Mouse (Mus musculus) lung, adult 2 months (tissue): Measurements from ENCODE around the gene E2f3. TPM values are rescaled to one million over a fixed set of nuclear protein-coding genes. Genes with fewer than 3 reads are reported as not detected.

Experiments used
- DNase-seq: peaks from one replicate; pipeline ENCODE4 v3.0.0; 2022
- H3K4me1 ChIP-seq: fragments of 200-500 bp; 2 replicates; pipeline ENCODE4 v1.6.1; 2011; ENCODE audit warnings: low read length; ENCODE audit not compliant: control insufficient read depth, insufficient read depth
- H3K4me3 ChIP-seq: fragments of 200-500 bp; replicated peaks from 2 replicates; pipeline ENCODE3; 2011; ENCODE audit warnings: low read depth, mild to moderate bottlenecking, control low read depth, low read length; ENCODE audit errors: extremely low read depth
- CTCF ChIP-seq: fragments of 200-500 bp; IDR thresholded peaks from 2 replicates; pipeline ENCODE4 v1.5.1; 2011; ENCODE audit warnings: mild to moderate bottlenecking, low read length, control low read depth; ENCODE audit not compliant: insufficient read depth
- POLR2A ChIP-seq: fragments of 200-500 bp; IDR thresholded peaks from 2 replicates; pipeline ENCODE4 v1.6.1; 2011; ENCODE audit warnings: low read depth, mild to moderate bottlenecking, control low read depth, low read length, borderline replicate concordance; ENCODE audit errors: extremely low read depth
- WGBS: fragments of 180-500 bp; shearing (Covaris S2); methylation state at CpG from one replicate; pipeline ENCODE4 v1.1.7; 2018; 5-methylcytosine and 5-hydroxymethylcytosine counted together
- polyA plus RNA-seq: library from polyadenylated mRNA; depleted of rRNA; stranded (reverse); fragments of >200 nt; gene quantifications from 2 replicates; pipeline ENCODE4 v1.2.3, GENCODE M21; 2012; rRNA removed

The E2f3 gene
- polyA plus RNA-seq, result 1.5 and 3.2 TPM in 2 replicates

DNA sequence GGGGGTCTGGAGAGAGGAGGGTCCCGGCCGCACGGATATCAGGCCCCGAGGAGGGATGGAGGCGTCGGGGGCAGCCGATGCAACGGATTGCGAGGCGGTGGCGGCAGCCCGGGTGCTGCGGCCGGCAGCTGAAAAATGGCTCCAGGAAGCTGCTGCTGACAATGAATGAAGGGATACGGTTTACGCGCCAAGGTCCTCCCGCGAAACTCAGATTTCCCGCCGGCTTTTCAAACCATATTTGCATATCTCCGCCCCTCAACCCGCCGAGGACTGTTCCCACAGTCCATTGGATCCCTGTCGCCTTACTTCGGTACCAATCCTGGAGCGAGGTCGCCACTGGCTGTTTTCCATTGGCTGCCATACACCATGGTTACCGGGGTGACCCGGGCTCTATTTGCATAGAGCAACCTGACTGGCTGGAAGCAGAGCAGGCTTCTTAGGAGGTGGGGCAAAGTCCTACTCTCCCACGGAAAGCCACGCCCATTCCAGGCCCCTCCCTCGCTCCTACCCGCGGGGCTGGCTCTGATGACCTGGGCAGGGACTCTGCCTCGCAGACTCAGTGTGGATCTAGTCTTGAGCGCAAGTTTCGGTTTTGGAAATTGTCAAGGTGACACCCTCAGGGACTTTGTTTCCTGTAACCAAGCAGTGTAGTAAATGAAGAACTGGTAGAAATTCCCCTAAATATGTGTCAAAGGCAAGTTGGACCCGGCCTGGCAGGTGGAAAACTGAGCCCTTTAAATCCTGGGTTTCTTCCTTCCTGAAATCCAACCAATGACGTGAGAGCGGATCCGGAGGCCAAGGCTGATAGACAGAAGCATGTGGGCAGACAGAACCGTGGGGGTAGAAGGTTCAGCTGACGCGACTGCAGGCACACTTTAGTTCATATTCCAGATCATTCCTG, at the start of gene E2f3:
Gene E2f3 (minus strand): TSS at position 209 of the 901 bp plus-strand sequence.
- Histone ChIP-seq H3K4me3 (peak within 1 kb of the TSS; percentile 78), H3K4me1 (no peaks in the 10 kb centered on the region)
- no peak for TF ChIP-seq POLR2A
- no peak for TF ChIP-seq CTCF
- under 1% methylated on average over 45 of the region's 45 CpGs for WGBS
- DNase-seq, result peak; percentile 95

DNA sequence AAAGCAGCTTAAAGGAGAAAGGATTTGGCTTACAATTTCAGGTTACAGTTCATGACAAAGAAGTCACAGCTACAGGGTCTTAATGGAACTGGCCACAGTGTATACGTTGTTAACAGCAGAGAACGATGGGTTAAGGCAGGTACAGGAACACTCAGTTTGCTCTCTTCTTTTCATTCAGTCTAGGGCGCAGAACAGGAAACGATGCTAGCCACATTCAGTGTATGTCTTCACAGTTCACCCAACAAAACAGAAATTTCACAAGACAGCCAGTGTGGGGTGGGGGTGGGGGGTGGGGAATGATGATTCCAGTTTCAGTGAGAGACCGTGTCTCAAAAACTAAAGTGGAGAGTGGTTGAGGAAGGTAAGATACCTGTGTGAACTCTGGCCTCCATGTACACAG, 48.7 kb upstream of the E2f3 start:
- no peak for DNase-seq
- TF ChIP-seq POLR2A, result no peak
- TF ChIP-seq CTCF, result no peak
- Histone ChIP-seq H3K4me1 (no peaks in the 10 kb centered on the region), H3K4me3 (no peak overlapping the region)
- WGBS, result 83% methylated on average over 5 of the region's 5 CpGs

DNA sequence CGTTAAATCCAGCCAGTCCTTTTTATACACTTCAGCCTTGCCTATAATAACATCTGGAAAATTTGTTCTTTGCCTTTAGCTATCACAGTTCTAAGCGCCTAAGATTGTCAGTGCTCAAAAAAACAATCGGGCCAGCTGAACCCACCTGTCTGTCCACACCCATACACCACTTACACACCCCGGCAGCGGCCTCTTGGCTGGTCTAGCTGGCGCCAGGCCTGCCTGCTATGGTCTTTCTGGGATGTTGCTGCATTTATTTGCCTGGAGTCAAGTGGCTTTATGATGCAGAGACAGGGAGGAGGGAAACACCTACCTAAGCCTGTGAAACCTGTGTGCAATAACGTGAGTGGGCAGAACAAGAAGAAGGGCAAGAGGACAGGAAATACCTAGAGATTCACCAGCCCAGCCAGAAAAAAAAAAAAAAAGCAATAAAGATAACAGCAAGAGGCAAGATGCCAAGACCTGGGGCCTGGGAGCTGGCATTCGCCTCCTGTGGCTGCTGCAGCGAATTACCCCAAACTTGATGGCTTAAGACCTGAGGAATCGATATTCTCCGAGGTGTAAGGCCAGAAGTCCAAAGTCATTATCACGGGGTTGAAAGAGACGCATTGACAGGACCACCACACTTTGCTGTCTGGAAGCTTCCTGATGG, 45.9 kb upstream of the E2f3 start:
- no peak for TF ChIP-seq POLR2A
- no peak for TF ChIP-seq CTCF
- no peak for DNase-seq
- WGBS, result 66% methylated on average over 13 of the region's 13 CpGs
- no peaks in the 10 kb centered on the region for H3K4me1 ChIP-seq
- H3K4me3 ChIP-seq, result no peak overlapping the region

DNA sequence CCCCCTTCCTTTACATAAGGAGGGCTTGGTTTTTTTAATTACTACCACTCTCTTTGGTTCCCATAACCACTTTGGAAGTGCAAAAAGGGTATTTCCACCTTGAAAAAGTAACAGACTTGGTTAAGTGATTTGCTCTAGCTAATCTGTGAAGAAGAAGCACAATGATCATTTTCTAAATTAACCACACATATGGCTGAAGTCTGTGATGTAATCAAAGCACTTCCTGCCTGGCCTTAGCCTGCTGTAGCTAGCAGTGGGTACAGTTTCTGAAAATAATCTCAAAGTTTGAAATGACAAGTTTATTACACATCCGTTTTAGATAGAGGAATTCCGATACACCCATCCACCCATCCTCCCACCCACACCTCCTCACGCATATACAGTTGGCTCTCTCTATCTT, 42.0 kb upstream of the E2f3 start:
- DNase-seq, result no peak
- Histone ChIP-seq H3K4me3 (no peak overlapping the region), H3K4me1 (no peaks in the 10 kb centered on the region)
- TF ChIP-seq POLR2A (no peak), CTCF (no peak)
- WGBS, result 69% methylated on average over 3 of the region's 3 CpGs

DNA sequence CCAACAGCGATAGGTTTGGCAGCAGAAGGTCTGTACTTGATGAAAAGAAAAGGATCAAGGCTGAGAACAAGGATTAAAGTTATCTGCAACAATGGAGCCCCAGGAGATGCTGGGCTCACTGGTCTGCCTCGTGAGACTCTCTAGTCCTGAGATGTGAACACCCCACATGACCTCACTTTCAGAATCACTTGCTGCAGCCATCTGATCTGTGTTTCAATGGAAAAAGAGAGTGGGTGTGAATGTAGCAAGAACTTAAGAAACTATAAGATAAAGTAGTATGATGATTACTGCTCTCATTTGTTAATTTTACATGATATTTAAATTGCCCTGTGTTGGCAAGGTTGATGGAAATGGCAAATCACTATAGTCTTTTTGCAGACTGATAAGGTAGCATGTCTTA, 36.6 kb upstream of the E2f3 start:
- WGBS, result 84% methylated on average over 2 of the region's 2 CpGs
- DNase-seq, result no peak
- H3K4me1 ChIP-seq, result no peaks in the 10 kb centered on the region
- no peak for TF ChIP-seq POLR2A
- TF ChIP-seq CTCF, result no peak
- H3K4me3 ChIP-seq, result no peak overlapping the region

DNA sequence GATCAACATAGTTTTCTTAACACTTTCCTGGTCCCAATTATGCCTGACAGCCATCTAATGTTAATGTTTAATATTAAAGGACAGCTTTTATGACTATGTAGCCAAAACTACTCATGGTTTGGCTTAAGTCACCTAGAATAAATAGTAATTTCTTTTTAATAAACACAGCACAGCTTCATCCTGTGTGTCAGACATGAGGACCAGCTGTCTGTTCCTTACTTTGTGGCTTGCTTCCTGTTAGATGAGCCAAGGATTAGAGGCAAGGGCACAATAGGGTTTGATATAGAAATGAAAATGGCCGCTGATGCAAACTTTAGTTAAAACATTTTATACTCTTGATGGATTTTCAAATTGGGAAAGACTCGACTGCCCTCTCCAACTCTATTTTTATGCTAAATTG, 32.7 kb upstream of the E2f3 start:
- 43% methylated on average over 2 of the region's 2 CpGs for WGBS

DNA sequence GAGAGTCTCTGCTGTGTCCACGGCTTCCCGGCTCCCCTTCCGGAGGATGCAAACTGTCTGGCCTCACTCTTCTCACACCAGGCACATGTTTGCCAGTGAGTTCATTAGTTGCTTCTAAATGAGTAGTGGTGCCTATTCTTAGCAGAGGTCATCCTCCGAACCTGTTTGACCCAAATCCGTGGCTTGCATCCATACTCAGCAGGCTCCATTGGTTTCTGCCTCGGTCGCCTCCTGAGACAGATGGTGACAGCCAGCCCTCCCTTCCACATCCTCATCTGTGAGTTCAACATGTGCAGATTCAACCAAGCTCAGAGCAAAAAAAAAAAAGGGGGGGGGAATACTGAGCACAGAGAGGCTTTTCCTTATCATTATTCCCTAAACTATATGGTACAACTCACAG, 31.7 kb upstream of the E2f3 start:
- DNase-seq, result no peak
- 80% methylated on average over 7 of the region's 7 CpGs for WGBS
- TF ChIP-seq POLR2A (no peak), CTCF (no peak)
- no peaks in the 10 kb centered on the region for H3K4me1 ChIP-seq
- H3K4me3 ChIP-seq, result no peak overlapping the region

More for the DNA sequence above, 32.7 kb upstream of the E2f3 start:
- no peaks in the 10 kb centered on the region for H3K4me1 ChIP-seq
- no peak overlapping the region for H3K4me3 ChIP-seq
- DNase-seq, result no peak
- no peak for TF ChIP-seq POLR2A

DNA sequence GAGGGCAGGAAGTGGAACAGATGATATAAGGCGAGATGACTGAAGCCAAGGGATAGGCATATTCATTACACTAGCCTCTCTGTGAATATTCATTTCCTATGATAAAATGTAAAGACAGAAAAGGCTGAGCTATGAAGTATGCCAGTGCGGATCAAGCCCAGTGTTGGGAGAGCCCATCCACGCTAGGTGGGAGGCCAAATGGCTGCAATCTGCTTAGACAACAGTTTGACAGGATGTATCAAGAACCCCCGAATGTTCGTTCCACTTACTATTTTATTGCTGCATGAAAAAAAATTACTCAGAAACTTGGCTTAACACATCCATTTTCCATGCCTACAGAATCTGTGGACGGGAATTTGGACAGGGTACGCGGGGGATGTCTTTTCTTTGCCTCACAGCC, 28.7 kb upstream of the E2f3 start:
- DNase-seq, result no peak
- Histone ChIP-seq H3K4me1 (no peaks in the 10 kb centered on the region), H3K4me3 (no peak overlapping the region)
- no peak for TF ChIP-seq POLR2A
- no peak for TF ChIP-seq CTCF
- 82% methylated on average over 8 of the region's 8 CpGs for WGBS

DNA sequence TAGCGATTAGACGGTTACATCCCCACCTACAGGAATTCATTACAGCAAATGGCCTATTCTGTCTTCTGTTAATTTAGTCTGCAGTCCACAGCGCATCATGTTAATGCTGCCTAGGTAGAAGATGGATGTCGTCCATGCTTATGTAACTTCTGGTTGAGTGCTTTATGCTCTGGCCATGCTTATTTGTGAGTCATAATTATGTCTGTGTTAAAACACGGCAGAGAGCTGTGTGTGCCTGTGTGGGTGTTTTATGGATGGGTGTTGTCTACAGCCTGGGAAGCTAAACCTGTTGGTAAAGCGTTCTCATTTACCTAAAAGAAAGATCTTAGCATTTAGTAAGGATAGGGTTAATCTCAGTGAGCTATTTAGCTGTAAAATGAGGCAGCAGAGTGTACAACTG, 26.4 kb upstream of the E2f3 start:
- 86% methylated on average over 6 of the region's 6 CpGs for WGBS

DNA sequence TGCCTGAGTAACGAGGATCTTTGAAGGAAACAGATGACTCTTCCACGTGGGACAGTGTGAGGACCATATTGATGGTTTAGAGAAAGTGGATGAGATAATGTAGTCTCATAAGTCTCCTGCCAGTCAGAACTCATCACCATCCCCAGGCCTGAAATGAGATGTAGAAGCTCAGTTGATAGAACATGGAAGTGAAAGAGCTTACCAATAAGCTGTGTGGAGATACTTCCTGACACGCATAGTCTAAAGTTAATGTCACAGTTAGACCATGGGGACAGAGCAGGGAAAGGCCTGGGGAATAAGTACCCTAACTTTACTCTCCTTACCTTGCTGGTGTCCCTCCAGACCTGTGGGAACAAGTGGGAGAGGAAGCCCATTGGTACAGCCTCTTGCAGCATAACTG, 22.9 kb upstream of the E2f3 start:
- 76% methylated on average over 3 of the region's 3 CpGs for WGBS
- H3K4me3 ChIP-seq, result no peak overlapping the region
- no peak for DNase-seq
- no peaks in the 10 kb centered on the region for H3K4me1 ChIP-seq
- no peak for TF ChIP-seq CTCF
- TF ChIP-seq POLR2A, result no peak

More for the DNA sequence above, 26.4 kb upstream of the E2f3 start:
- Histone ChIP-seq H3K4me1 (no peaks in the 10 kb centered on the region), H3K4me3 (no peak overlapping the region)
- TF ChIP-seq POLR2A, result no peak
- no peak for TF ChIP-seq CTCF
- DNase-seq, result no peak
